Mouse (Mus musculus) hindbrain, embryonic 12.5 days (tissue): ENCODE results near the gene Ptprj. TPM values are rescaled to one million over a fixed set of nuclear protein-coding genes. Genes with fewer than 3 reads are reported as not detected.

Experiments
- ATAC-seq: fragments of 200-750 bp; cut with Nextera tagmentation; 2 replicates; pipeline ENCODE4 v1.8.0; 2017; ENCODE audit warnings: moderate TSS enrichment; ENCODE audit not compliant: low FRiP score
- H3K27ac ChIP-seq: fragments of 300-500 bp; sonication (generic); 2 replicates; pipeline ENCODE4 v1.5.1; 2016; ENCODE audit warnings: mild to moderate bottlenecking
- H3K27me3 ChIP-seq: fragments of 300-500 bp; sonication (generic); 2 replicates; pipeline ENCODE4 v1.6.1; 2016; ENCODE audit warnings: mild to moderate bottlenecking
- H3K36me3 ChIP-seq: fragments of 300-500 bp; sonication (generic); 2 replicates; pipeline ENCODE4 v1.6.1; 2016; ENCODE audit warnings: mild to moderate bottlenecking
- H3K4me1 ChIP-seq: fragments of 300-500 bp; sonication (generic); 2 replicates; pipeline ENCODE4 v1.6.1; 2016
- H3K4me2 ChIP-seq: fragments of 300-500 bp; sonication (generic); replicated peaks from 2 replicates; pipeline ENCODE4 v1.6.1; 2016; ENCODE audit warnings: mild to moderate bottlenecking
- H3K4me3 ChIP-seq: fragments of 300-500 bp; sonication (generic); 2 replicates; pipeline ENCODE4 v1.5.1; 2016; ENCODE audit warnings: mild to moderate bottlenecking
- H3K9ac ChIP-seq: fragments of 300-500 bp; sonication (generic); 2 replicates; pipeline ENCODE4 v1.6.1; 2016; ENCODE audit warnings: mild to moderate bottlenecking, moderate library complexity
- H3K9me3 ChIP-seq: fragments of 300-500 bp; sonication (generic); replicated peaks from 2 replicates; pipeline ENCODE4 v1.6.1; 2016; ENCODE audit warnings: mild to moderate bottlenecking
- WGBS: fragments of 180-500 bp; shearing (Covaris S2); methylation state at CpG from one replicate; pipeline ENCODE4 v1.1.7; 2016; 5-methylcytosine and 5-hydroxymethylcytosine counted together
- polyA plus RNA-seq: library from polyadenylated mRNA; unstranded; fragments of >200 nt; fragmentation: Nextera tagmentation; extraction: Ambion mirVana; gene quantifications from 2 replicates; pipeline ENCODE4 v1.2.1, GENCODE M21; 2016

Gene Ptprj
- polyA plus RNA-seq, 1 experiment from 2014 or later: 3.5 TPM

DNA sequence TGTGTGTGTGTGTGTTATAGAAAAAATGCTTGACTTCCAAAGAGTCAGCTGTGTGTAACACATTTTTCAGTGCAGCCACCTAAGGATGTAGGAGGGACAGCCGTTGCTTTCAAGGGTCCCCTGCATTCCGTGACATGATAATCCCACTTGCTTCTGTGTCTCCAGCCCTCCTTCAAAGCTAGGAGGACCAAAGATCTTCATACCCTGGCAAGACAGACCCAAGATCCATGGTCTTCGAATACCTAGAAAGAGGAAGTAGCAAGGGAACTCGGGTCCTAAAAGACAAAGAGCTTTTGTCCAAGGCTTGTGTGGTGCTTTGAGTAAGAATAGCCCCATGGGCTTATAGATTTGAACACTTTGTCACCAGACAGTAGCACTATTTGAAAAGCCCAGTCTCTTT is 4.1 kb upstream of the Ptprj start:
- 0 out of 2 replicates have a peak, but pooled peaks cover 2% of the 10 kb centered on the region for H3K27me3 ChIP-seq
- H3K9ac ChIP-seq: no peak overlapping the region
- 56% methylated on average over 4 of the region's 4 CpGs for WGBS
- no peak for ATAC-seq
- H3K27ac ChIP-seq: no peak overlapping the region
- peaks cover 5% of the 10 kb centered on the region; the same call in 1 of the 2 replicates for H3K4me1 ChIP-seq
- no peaks in the 10 kb centered on the region for H3K36me3 ChIP-seq
- no peak overlapping the region for H3K4me3 ChIP-seq
- H3K4me2 ChIP-seq: no peak overlapping the region
- no peaks in the 10 kb centered on the region for H3K9me3 ChIP-seq

DNA sequence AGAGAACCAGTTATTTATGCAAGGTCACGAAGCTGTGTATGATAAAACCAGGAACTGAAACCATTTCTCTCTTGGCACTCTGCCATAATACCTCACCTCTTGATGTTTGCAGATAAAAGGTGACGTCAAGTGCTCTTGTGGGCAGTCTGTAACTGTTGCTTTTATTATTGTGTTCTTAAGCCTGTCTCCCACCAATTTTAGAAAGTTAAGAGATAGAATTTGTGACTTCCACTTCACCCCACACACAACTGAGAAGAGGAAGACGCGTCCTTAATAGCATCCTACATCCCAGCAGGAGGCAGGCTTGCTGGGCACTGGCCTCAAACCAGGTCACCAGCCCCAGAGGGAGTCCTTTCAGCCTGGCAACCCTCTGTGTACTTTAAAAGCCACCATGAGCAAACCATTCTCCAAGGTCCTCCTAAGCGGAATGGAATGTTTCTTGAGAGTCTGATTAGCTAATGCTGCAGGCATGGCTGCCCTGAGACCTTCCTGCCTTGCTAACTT is 3.2 kb upstream of the Ptprj start:
- Histone ChIP-seq H3K27me3 (0 out of 2 replicates have a peak, but pooled peaks cover 2% of the 10 kb centered on the region), H3K4me2 (no peak overlapping the region), H3K9me3 (no peaks in the 10 kb centered on the region), H3K27ac (no peak overlapping the region), H3K9ac (no peak overlapping the region), H3K4me3 (no peak overlapping the region), H3K4me1 (peaks cover 7% of the 10 kb centered on the region; the same call in 1 of the 2 replicates), H3K36me3 (no peaks in the 10 kb centered on the region)
- no peak for ATAC-seq
- 38% methylated on average over 5 of the region's 5 CpGs for WGBS

DNA sequence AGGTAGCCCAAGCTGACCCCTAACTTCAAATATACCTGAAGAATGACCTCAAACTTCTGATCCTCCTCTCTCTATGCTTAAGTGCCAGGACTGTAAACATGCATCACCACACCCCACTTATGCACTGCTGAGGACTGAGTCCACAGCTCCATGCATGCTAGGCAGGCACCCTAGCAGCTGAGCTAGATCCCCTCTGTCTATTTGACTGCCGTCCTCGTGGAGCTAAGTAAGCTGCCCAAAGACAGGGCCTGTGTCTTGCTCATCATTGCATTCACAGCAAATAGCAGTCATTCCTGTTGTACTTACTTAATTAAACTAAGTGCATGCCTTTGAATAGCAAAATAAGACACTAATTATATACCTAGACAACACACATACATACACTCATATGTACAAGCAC is 2.4 kb upstream of the Ptprj start:
- WGBS: 73% methylated on average over 2 of the region's 2 CpGs
- 0 out of 2 replicates have a peak, but pooled peaks cover 2% of the 10 kb centered on the region for H3K27me3 ChIP-seq
- ATAC-seq: no peak
- H3K27ac ChIP-seq: no peak overlapping the region
- H3K4me2 ChIP-seq: no peak overlapping the region
- no peak overlapping the region for H3K9ac ChIP-seq
- H3K4me3 ChIP-seq: no peak overlapping the region
- H3K9me3 ChIP-seq: no peaks in the 10 kb centered on the region
- peaks cover 7% of the 10 kb centered on the region; the same call in 1 of the 2 replicates for H3K4me1 ChIP-seq
- no peaks in the 10 kb centered on the region for H3K36me3 ChIP-seq

DNA sequence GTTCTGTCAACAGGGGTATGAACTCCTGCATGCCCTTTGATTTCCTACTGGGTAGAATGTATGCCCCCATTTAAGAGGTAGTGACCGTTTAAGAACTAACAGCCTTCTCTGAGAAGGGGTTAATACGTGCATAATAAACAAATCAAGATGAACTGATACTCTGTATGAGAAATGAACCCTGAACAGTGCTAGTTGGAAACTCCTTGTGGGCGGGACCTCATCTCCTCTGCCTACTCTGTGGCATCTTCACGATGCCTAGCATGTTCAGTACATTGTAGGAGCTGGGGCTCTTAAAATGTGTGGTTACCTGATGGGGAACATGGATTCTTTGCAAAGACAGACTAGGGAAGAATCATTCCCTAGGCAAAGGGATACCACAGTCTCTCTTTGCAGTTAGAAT is 1.9 kb upstream of the Ptprj start:
- peaks cover 7% of the 10 kb centered on the region; the same call in 1 of the 2 replicates for H3K4me1 ChIP-seq
- H3K9me3 ChIP-seq: no peaks in the 10 kb centered on the region
- WGBS: 83% methylated on average over 4 of the region's 4 CpGs
- no peak overlapping the region for H3K4me3 ChIP-seq
- no peak overlapping the region for H3K4me2 ChIP-seq
- H3K27me3 ChIP-seq: 0 out of 2 replicates have a peak, but pooled peaks cover 2% of the 10 kb centered on the region
- no peaks in the 10 kb centered on the region for H3K36me3 ChIP-seq
- no peak for ATAC-seq
- no peak overlapping the region for H3K27ac ChIP-seq
- no peak overlapping the region for H3K9ac ChIP-seq

DNA sequence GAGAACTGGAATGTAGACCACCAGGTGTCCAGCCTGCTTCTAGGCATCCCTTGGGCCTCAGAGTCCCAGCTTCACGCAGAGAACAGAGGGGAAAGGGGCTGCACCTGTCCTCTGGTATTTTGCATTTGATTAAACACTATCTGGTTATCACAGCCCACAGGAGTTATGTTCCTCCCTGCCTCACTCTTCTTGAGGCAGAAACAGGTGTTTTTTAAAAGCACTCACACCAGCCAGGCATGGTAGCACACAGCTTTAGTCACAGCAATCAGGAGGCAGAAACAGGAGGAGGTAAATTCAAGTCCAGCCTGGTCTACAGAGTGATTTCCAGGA is 1.3 kb upstream of the Ptprj start:
- Histone ChIP-seq H3K9me3 (no peaks in the 10 kb centered on the region), H3K9ac (no peak overlapping the region), H3K4me1 (peaks cover 7% of the 10 kb centered on the region; the same call in 1 of the 2 replicates), H3K4me3 (no peak overlapping the region), H3K27ac (no peak overlapping the region), H3K4me2 (no peak overlapping the region), H3K36me3 (no peaks in the 10 kb centered on the region), H3K27me3 (0 out of 2 replicates have a peak, but pooled peaks cover 2% of the 10 kb centered on the region)
- WGBS: 25% methylated on average over 1 of the region's 1 CpGs
- ATAC-seq: no peak

DNA sequence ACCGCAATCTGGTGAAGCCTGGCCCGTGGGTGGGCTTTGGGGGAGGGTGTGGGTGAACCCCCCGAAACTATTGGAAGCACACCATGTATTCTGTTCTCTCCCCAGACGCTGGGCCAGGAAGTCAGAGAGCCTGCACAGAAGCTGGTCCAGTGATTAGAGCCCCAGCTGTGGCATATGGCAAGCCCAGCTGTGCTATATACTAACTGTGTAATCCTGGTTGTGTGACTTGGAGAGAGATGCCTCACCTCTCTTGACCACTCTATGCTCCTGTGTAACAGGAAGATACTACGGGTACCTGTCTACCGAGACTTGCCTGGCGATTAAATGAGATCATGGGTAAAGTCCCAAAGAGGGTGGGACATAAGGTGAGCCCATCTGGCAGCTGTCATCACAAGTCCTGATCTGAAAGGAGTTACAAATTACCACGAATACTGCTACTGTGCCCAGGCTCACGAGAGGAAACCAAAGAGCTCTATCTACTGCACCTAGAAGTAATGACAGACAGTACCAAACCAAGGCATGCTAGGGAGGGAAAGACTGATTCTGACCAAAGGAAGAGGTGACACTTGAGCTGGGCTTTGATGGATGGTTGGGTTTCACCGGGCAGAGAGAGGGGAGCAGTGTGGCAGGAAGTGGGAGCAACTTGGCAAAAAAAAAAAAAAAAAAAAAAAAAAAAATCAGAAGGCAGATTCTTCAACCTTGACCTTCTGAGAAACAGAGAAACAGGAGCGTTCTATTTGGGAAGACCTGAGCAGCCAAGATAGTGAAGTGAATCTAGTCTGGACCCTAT is 754 bp upstream of the Ptprj start:
- Histone ChIP-seq H3K9ac (peak overlapping the region; percentile 89), H3K36me3 (no peaks in the 10 kb centered on the region), H3K4me1 (peaks cover 7% of the 10 kb centered on the region; the same call in 1 of the 2 replicates), H3K4me3 (peak overlapping the region; percentile 88), H3K27me3 (0 out of 2 replicates have a peak, but pooled peaks cover 2% of the 10 kb centered on the region), H3K27ac (peak overlapping the region; percentile 93), H3K9me3 (no peaks in the 10 kb centered on the region), H3K4me2 (peak overlapping the region; percentile 95)
- ATAC-seq: peak; percentile 1; the same call in 1 of the 2 replicates
- WGBS: 12% methylated on average over 11 of the region's 11 CpGs

DNA sequence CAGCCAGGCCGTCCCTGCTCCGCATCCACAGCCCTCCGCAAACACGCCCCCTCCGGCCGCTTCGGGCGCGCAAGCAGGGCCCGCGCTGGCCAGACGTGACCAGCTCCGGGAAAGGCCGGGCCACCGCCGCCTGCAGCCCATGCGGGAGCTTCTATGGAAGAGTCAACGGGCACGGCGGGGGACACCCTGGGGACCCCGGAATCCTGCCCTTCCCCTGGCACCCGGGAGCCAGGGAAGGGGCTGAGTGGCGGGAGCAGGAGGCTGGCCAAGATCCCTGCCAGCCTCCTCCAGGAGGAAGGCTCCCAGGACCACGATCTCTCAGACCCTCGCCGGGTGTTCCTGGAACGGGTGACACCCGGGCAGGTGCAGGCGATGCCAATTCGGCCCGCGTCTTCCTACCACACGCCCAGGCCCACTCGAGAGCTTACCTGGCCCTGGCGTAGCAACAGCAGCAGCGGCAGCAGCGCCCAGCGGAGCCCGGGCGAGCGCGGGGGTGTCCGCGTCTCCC is 665 bp downstream of the Ptprj start:
- peak overlapping the region; percentile 89 for H3K9ac ChIP-seq
- peak overlapping the region; percentile 93 for H3K27ac ChIP-seq
- peak overlapping the region; percentile 95 for H3K4me2 ChIP-seq
- peak overlapping the region; percentile 88 for H3K4me3 ChIP-seq
- no peaks in the 10 kb centered on the region for H3K36me3 ChIP-seq
- 1% methylated on average over 44 of the region's 44 CpGs for WGBS
- peak; percentile 73 for ATAC-seq
- H3K27me3 ChIP-seq: 0 out of 2 replicates have a peak, but pooled peaks cover 2% of the 10 kb centered on the region
- peaks cover 7% of the 10 kb centered on the region; the same call in 1 of the 2 replicates for H3K4me1 ChIP-seq
- no peaks in the 10 kb centered on the region for H3K9me3 ChIP-seq

DNA sequence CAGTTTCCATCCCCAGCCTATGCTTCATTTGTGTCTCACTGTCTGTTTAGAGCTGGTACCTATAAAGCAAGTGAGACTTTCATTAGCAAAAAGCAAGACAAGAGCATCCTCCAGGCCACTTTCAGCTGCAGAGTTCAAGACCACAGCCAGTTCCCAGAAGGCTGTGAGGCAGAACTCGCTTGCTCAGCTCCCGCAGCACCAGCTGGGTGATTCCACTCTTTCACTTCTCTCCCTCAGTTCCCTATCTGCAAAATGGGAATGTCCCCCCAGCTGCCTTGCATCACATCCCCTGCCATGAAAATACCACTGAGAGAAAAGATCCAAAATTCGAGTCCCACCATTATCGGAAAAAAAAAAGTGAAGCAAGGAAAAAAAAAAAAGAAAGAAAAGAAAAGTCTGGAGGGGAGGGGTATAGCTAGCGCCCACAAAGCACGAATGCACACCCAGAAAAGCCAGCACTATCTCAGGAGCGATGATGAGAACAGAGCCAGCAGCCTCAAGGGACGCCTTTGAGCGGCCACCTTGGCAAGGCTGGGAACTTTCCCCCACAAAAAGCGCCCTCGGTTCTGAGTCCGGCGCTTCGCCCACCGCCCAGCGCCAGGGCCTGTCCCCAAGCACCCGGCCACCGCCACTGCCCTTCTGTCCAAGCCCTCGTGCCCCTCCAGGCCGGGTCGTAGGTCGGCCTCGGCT is 1.3 kb downstream of the Ptprj start:
- Histone ChIP-seq H3K9me3 (no peaks in the 10 kb centered on the region), H3K36me3 (no peaks in the 10 kb centered on the region), H3K4me2 (peak overlapping the region; percentile 95), H3K27me3 (0 out of 2 replicates have a peak, but pooled peaks cover 2% of the 10 kb centered on the region), H3K4me3 (peak overlapping the region; percentile 88), H3K9ac (peak overlapping the region; percentile 89), H3K27ac (peak overlapping the region; percentile 93), H3K4me1 (peaks cover 9% of the 10 kb centered on the region; the same call in 1 of the 2 replicates)
- 2% methylated on average over 23 of the region's 23 CpGs for WGBS
- no peak; the same call in 1 of the 2 replicates for ATAC-seq

DNA sequence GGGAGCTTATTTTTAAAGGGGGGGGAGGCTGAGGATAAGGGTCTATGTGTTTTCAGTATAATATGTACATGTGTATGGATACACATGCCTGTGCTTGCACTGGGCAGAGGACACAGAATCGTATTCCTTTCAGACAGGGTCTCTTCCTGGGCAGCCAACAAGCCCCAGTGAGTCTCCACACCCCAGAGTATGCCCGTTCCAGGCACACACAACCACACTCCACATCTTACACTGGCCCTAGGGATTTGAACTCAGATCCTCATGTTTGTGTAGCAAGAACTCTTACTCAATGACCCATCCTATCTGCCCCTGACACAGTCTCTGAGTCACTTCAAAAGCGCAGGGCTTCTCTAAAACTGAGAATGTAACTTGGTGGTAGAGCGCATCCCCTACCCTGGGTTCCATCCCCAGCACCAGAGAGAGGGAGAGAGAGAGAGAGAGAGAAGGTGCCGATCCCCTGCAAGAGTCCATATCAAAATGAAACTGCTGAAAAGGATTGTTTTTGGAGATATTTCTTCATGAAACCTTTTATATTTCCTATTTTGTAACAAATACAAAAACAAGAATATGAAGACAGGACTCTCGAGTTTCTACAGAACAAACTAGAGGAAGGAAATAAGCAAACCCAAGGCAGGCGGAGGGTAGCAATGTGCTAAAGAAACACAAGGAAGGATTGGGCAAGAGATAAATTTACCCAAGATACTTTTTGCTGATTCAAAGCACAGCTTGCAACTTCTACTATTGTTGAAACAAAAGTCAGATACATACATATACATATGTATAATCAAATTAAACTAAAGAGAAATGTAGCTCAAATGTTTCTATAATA is 2.8 kb downstream of the Ptprj start:
- Histone ChIP-seq H3K4me1 (peaks cover 12% of the 10 kb centered on the region; the same call in 1 of the 2 replicates), H3K9ac (no peak overlapping the region), H3K4me3 (no peak overlapping the region), H3K27ac (no peak overlapping the region), H3K27me3 (0 out of 2 replicates have a peak, but pooled peaks cover 2% of the 10 kb centered on the region), H3K4me2 (no peak overlapping the region), H3K36me3 (no peaks in the 10 kb centered on the region), H3K9me3 (no peaks in the 10 kb centered on the region)
- ATAC-seq: no peak
- 91% methylated on average over 7 of the region's 7 CpGs for WGBS

DNA sequence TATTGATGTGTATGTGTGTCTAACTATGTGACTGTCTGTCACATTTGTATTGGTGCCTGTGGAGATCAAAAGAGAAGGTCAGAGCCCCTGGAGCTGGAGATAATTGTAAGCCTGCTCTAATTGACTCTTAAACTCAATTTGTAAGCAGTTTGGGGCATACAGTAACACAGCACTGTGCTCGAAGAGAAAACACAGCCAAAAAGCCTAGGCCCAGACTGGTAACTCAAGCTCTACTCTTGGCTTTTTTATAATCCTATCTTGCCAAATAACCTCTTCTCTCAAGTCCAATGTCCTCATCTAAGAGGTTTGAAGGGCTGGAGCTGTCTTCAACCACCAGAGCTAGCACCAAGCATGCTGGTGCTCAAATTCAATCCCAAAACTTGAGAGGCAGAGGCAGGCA is 3.5 kb downstream of the Ptprj start:
- no peak overlapping the region for H3K27ac ChIP-seq
- 0 out of 2 replicates have a peak, but pooled peaks cover 2% of the 10 kb centered on the region for H3K27me3 ChIP-seq
- no peak for ATAC-seq
- 63% methylated on average over 1 of the region's 1 CpGs for WGBS
- H3K4me1 ChIP-seq: peaks cover 12% of the 10 kb centered on the region; the same call in 1 of the 2 replicates
- no peaks in the 10 kb centered on the region for H3K9me3 ChIP-seq
- no peaks in the 10 kb centered on the region for H3K36me3 ChIP-seq
- H3K4me2 ChIP-seq: no peak overlapping the region
- H3K4me3 ChIP-seq: no peak overlapping the region
- no peak overlapping the region for H3K9ac ChIP-seq

DNA sequence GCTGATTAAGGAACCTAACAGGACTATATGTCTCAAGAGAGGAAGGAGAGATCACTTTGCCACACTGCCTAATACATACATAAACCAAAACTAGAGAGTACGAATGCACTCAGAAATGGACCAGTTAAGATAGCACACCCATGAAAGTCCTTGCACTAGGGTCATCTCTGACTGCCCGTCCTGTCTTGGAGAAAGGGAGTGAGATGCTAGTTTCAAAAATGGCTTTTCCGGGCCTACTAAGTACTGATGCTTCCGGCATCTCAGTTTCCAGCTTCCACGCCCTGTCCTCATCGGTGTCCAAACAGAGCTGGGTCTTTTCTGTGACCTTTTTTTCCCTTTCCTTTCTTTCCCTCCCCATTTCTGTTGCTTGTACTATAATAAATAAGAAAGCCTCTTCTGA is 4.0 kb downstream of the Ptprj start:
- Histone ChIP-seq H3K4me1 (peaks cover 12% of the 10 kb centered on the region; the same call in 1 of the 2 replicates), H3K9me3 (no peaks in the 10 kb centered on the region)
- WGBS: 86% methylated on average over 6 of the region's 6 CpGs

More for the DNA sequence above, 4.0 kb downstream of the Ptprj start:
- Histone ChIP-seq H3K27me3 (no peaks in the 10 kb centered on the region), H3K36me3 (no peaks in the 10 kb centered on the region), H3K27ac (no peak overlapping the region), H3K4me3 (no peak overlapping the region), H3K9ac (no peak overlapping the region), H3K4me2 (no peak overlapping the region)
- no peak for ATAC-seq
